Mouse (Mus musculus): ENCODE data around the gene Phf5a. TPM values are rescaled to one million over a fixed set of nuclear protein-coding genes. Genes with fewer than 3 reads are reported as not detected.

Gene Phf5a
- polyA plus RNA-seq, 1 experiment from 2014 or later, result 138 TPM

DNA sequence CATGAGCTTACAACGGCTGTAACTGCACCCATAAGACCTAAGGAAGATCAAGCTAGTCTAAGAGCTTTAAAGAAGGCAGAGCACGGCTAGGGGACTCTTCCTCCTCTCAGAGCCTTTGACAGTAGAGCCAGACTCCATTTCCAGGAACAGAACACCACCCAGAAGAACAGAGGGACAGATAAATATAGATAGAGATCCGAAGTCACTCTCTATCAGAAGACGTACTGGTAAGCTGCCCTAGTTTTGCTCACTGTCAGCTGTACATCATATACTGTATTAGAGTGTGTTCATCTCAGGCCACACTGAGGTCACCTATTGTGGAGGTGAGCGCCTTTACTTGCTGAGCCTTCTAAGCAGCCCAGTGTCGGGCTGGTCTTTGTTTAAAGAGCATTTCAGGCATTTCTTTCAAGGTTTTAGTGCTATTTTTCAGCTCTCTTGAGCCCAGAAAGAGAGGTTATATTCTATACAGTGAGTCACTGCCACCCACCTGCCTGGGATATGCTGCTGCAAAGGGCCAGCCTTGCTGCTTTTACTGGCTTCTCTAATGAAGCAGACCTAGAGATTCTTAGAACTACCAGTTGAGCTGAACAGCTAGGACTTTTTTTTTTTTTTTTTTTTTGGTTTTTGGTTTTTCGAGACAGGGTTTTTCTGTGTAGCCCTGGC is 19.6 kb upstream of the Phf5a start:
- H3K36me3 ChIP-seq (ENCODE audit: control insufficient read depth, insufficient read depth, low read length), result peaks cover 69% of the 10 kb centered on the region

DNA sequence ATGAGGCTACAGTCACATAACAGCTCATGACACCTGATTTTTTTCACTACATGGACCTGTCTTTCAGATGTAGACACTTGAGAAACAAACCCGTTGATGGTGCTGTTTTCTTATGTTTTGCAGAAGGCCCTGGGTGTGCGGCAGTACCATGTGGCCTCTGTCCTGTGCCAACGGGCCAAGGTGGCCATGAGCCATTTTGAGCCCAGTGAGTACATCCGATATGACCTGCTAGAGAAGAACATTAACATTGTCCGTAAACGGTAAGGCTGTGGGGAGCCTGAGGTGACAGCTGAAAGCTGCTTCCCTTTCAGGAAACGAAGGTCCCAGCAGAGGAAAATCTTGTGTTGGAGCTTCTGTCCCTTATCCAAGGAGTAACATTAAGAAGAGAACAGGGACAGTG is 17.5 kb upstream of the Phf5a start:
- WGBS, result 95% methylated on average over 7 of the region's 7 CpGs
- ATAC-seq (ENCODE audit: low read depth), result no peak
- Histone ChIP-seq H3K9ac (ENCODE audit: low read depth, low read length) (no peak overlapping the region), H3K9me3 (ENCODE audit: control insufficient read depth, low read length) (no peaks in the 10 kb centered on the region), H3K4me2 (ENCODE audit: low read depth, low read length) (no peak overlapping the region), H3K36me3 (ENCODE audit: control insufficient read depth, insufficient read depth, low read length) (peaks cover 54% of the 10 kb centered on the region), H3K4me1 (ENCODE audit: control insufficient read depth, insufficient read depth, low read length) (no peaks in the 10 kb centered on the region), H3K4me3 (ENCODE audit: low read depth, low read length) (no peak overlapping the region), H3K27ac (replicated peaks; ENCODE audit: low read depth, low read length) (no peak overlapping the region), H3K27me3 (replicated peaks; ENCODE audit: control insufficient read depth, insufficient read depth, low read length) (no peaks in the 10 kb centered on the region)
- no peak for DNase-seq (ENCODE audit: low spot score)

More for the DNA sequence above, 19.6 kb upstream of the Phf5a start:
- no peaks in the 10 kb centered on the region for H3K4me1 ChIP-seq (ENCODE audit: control insufficient read depth, insufficient read depth, low read length)
- no peak overlapping the region for H3K27ac ChIP-seq (replicated peaks; ENCODE audit: low read depth, low read length)
- no peak overlapping the region for H3K9ac ChIP-seq (ENCODE audit: low read depth, low read length)
- 87% methylated on average over 7 of the region's 7 CpGs for WGBS
- no peaks in the 10 kb centered on the region for H3K9me3 ChIP-seq (ENCODE audit: control insufficient read depth, low read length)
- DNase-seq (ENCODE audit: low spot score), result no peak
- H3K4me2 ChIP-seq (ENCODE audit: low read depth, low read length), result no peak overlapping the region
- ATAC-seq (ENCODE audit: low read depth), result no peak
- no peaks in the 10 kb centered on the region for H3K27me3 ChIP-seq (replicated peaks; ENCODE audit: control insufficient read depth, insufficient read depth, low read length)
- H3K4me3 ChIP-seq (ENCODE audit: low read depth, low read length), result no peak overlapping the region

DNA sequence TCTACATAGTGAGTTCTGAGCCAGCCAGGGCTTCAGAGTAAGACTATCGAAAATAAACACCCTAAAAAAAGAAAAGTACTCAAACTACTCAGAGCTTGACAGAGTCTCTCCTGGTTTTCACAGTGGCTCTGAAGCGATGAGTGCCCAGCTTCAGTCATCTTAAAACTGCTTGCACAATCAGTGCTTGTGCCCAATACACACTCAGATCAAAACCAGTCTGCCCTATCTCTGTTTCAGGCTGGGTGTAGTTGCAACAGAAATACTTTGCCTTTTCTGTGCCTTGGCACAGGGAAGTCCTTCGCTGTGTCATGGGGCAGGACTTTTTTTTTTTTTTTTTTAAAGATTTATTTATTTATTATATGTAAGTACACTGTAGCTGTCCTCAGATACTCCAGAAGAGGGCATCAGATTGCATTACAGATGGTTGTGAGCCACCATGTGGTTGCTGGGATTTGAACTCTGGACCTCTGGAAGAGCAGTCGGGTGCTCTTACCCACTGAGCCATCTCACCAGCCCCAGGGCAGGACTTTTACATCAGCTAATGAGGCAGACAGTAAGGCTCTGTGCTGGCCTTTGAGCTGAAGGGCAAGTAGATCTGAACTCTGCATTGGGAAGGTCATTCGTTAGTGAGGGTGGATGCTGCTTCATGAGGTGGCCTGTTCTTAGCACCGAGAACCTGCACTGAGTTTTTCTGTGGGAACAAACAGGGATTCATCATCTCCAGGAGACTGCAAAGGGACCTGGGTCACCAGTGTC is 15.3 kb upstream of the Phf5a start:
- peaks cover 36% of the 10 kb centered on the region for H3K36me3 ChIP-seq (ENCODE audit: control insufficient read depth, insufficient read depth, low read length)

DNA sequence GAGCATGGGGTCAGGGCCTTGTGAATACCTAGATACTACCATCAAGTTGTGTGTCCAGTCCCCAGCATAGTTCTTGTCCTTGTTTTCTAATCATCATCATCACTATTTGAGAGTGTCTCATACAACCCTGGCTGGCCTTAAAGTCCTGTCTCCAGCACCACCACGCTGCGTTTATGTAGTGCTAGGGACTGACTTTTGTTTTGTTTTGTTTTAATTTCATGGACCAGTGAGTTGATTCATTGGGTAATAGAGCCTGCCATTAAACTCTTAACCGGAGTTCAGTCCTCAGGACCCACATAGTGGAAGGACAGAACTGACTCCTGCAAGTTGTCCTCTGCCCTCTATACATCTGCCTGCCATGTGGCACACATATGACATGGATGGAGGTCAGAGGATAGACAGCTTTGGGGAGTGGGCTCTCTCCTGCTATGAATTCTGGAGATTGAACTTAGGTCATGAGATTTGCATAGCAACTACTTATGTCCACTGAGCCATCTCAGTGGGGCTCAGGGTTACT is 13.8 kb upstream of the Phf5a start:
- no peaks in the 10 kb centered on the region for H3K27me3 ChIP-seq (replicated peaks; ENCODE audit: control insufficient read depth, insufficient read depth, low read length)
- H3K27ac ChIP-seq (replicated peaks; ENCODE audit: low read depth, low read length), result no peak overlapping the region
- H3K9ac ChIP-seq (ENCODE audit: low read depth, low read length), result no peak overlapping the region
- no peaks in the 10 kb centered on the region for H3K9me3 ChIP-seq (ENCODE audit: control insufficient read depth, low read length)
- ATAC-seq (ENCODE audit: low read depth) (no peak), DNase-seq (ENCODE audit: low spot score) (no peak)
- no peaks in the 10 kb centered on the region for H3K4me1 ChIP-seq (ENCODE audit: control insufficient read depth, insufficient read depth, low read length)
- H3K4me3 ChIP-seq (ENCODE audit: low read depth, low read length), result no peak overlapping the region
- WGBS, result 87% methylated on average over 3 of the region's 3 CpGs
- H3K4me2 ChIP-seq (ENCODE audit: low read depth, low read length), result no peak overlapping the region
- H3K36me3 ChIP-seq (ENCODE audit: control insufficient read depth, insufficient read depth, low read length), result peaks cover 24% of the 10 kb centered on the region

More for the DNA sequence above, 15.3 kb upstream of the Phf5a start:
- Histone ChIP-seq H3K4me2 (ENCODE audit: low read depth, low read length) (no peak overlapping the region), H3K27me3 (replicated peaks; ENCODE audit: control insufficient read depth, insufficient read depth, low read length) (no peaks in the 10 kb centered on the region), H3K9ac (ENCODE audit: low read depth, low read length) (no peak overlapping the region), H3K27ac (replicated peaks; ENCODE audit: low read depth, low read length) (no peak overlapping the region), H3K4me1 (ENCODE audit: control insufficient read depth, insufficient read depth, low read length) (no peaks in the 10 kb centered on the region), H3K9me3 (ENCODE audit: control insufficient read depth, low read length) (no peaks in the 10 kb centered on the region), H3K4me3 (ENCODE audit: low read depth, low read length) (no peak overlapping the region)
- DNase-seq (ENCODE audit: low spot score), result no peak
- WGBS, result 89% methylated on average over 6 of the region's 6 CpGs
- ATAC-seq (ENCODE audit: low read depth), result no peak

DNA sequence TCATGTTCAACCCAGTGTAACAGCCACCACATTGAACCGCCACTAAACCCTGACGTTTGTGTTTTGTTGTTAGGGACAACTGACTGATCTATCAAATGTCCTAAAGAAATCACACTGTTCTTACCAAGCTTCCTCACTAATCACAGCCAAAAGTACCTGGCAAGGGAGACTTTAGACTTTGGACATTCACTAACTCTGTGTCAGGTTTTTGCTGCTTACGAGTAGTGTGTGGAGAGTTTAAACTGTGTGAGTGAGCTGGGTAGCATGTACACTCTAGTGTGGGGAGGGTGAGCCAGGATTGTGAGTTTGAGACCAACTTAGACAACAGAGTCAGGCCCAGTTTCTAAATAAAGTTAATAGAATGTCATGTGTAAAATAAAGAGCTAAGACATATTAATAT is 10.6 kb upstream of the Phf5a start:
- no peaks in the 10 kb centered on the region for H3K27me3 ChIP-seq (replicated peaks; ENCODE audit: control insufficient read depth, insufficient read depth, low read length)
- H3K4me1 ChIP-seq (ENCODE audit: control insufficient read depth, insufficient read depth, low read length), result no peaks in the 10 kb centered on the region
- H3K9me3 ChIP-seq (ENCODE audit: control insufficient read depth, low read length), result no peaks in the 10 kb centered on the region
- H3K36me3 ChIP-seq (ENCODE audit: control insufficient read depth, insufficient read depth, low read length), result peaks cover 5% of the 10 kb centered on the region; the same call in 1 of the 2 replicates
- ATAC-seq (ENCODE audit: low read depth) (no peak), DNase-seq (ENCODE audit: low spot score) (no peak)
- no peak overlapping the region for H3K4me3 ChIP-seq (ENCODE audit: low read depth, low read length)
- 91% methylated on average over 3 of the region's 3 CpGs for WGBS
- no peak overlapping the region for H3K27ac ChIP-seq (replicated peaks; ENCODE audit: low read depth, low read length)
- no peak overlapping the region for H3K4me2 ChIP-seq (ENCODE audit: low read depth, low read length)
- H3K9ac ChIP-seq (ENCODE audit: low read depth, low read length), result no peak overlapping the region

DNA sequence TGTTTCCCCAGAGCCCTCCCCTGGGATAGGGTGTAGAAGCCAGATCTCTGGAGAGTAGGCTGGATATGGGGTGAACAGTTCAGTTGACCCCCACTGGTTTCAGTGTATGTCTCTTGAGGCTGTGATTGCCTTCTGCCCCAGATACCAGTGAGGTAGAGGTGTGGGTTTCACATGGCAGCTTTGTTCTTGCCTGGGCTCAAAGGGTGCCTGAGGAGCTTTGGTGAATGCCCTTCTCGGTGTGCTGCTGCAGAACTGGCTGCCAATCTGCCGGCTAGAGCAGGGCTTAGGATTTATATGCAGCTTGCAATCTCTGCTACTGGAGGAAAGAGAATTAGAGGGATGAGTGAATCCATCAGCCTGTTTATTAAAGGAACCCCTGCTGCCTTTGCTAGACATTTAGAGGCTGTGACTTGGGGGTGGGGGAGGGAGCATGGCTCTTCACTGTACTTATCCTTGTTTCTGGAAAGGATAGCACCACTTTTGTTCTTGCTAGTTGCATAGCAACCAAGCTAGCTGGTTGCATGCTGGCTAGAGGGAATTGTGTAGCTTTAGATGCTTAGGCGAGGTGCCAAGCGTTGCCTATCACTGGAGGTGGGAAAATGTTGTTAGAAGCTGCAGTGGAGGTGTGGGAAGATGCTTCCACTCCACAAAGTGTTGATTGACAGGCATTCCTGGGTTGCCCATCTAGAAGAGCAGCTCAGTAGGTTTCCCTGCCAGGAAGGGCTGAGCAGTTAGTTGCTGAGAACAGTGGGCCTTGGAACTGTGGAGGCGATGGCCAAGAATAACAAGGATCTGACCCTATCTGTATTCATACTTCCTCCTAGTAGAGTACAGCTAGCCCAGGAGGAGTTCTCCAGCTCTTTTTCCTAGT is 8.1 kb upstream of the Phf5a start:
- H3K4me2 ChIP-seq (ENCODE audit: low read depth, low read length), result no peak overlapping the region

DNA sequence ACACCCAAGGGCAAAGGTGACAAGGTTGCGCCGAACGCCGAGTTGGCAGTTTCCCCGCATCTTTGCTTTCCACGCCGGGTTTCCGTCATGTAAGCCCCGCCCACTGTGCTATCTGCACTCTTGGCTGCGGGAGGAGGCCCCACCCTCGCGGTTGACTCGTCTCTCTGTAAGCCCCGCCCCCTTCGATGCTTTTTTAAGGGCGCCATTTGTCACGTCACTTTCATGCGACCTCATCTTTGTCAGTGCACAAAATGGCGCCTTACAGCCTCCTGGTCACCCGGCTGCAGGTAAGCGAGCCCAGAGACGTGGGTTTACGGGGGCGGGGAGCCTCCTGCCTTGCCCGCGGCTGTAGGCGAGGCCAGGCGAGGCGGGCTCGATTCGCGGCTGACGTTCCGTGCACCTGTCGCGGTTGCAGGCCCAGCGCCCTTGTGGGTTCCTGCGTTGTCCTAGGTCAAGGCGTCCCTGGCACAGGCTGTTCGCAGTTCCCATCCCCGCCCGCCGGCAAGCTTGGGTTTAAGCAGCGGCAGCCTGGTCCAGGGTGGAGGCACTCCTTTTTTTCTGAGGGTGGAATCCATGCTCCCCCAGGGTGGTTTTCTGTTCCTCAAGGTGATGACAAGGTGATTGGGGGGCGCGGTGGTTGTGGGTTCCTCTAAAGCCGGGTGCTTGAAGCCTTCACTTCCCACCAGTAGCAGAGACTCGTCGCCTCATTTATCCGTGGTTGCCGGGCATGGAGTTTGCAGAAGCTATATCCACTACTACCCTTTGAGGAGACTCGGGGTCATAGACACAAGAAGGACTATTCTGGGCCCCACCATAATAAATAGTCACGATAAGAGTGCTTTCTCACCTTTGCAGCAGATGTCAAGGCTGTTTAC is 788 bp upstream of the Phf5a start, which contains the start of gene Aco2:
TSS of gene Aco2 (plus strand) at position 48 of the 875 bp plus-strand sequence.
- H3K9me3 ChIP-seq (ENCODE audit: control insufficient read depth, low read length), result no peaks in the 10 kb centered on the region
- H3K4me1 ChIP-seq (ENCODE audit: control insufficient read depth, insufficient read depth, low read length), result peaks cover 8% of the 10 kb centered on the region
- peak within 1 kb of the TSS; percentile 80 for H3K9ac ChIP-seq (ENCODE audit: low read depth, low read length)
- H3K27me3 ChIP-seq (replicated peaks; ENCODE audit: control insufficient read depth, insufficient read depth, low read length), result no peaks in the 10 kb centered on the region
- peaks cover 33% of the 10 kb centered on the region for H3K36me3 ChIP-seq (ENCODE audit: control insufficient read depth, insufficient read depth, low read length)
- peak within 1 kb of the TSS; percentile 97 for H3K27ac ChIP-seq (replicated peaks; ENCODE audit: low read depth, low read length)
- DNase-seq (ENCODE audit: low spot score) (peak; percentile 99), ATAC-seq (ENCODE audit: low read depth) (peak; percentile 82)
- under 1% methylated on average over 48 of the region's 53 CpGs for WGBS
- H3K4me2 ChIP-seq (ENCODE audit: low read depth, low read length), result peak within 1 kb of the TSS; percentile 92
- peak within 1 kb of the TSS; percentile 98 for H3K4me3 ChIP-seq (ENCODE audit: low read depth, low read length)

More for the DNA sequence above, 8.1 kb upstream of the Phf5a start:
- Histone ChIP-seq H3K9ac (ENCODE audit: low read depth, low read length) (0 out of 2 replicates have a peak overlapping the region, but pooled peaks have one; percentile 19), H3K27ac (replicated peaks; ENCODE audit: low read depth, low read length) (no peak overlapping the region), H3K4me3 (ENCODE audit: low read depth, low read length) (no peak overlapping the region), H3K9me3 (ENCODE audit: control insufficient read depth, low read length) (no peaks in the 10 kb centered on the region), H3K27me3 (replicated peaks; ENCODE audit: control insufficient read depth, insufficient read depth, low read length) (no peaks in the 10 kb centered on the region), H3K36me3 (ENCODE audit: control insufficient read depth, insufficient read depth, low read length) (no peaks in the 10 kb centered on the region), H3K4me1 (ENCODE audit: control insufficient read depth, insufficient read depth, low read length) (no peaks in the 10 kb centered on the region)
- ATAC-seq (ENCODE audit: low read depth) (peak; percentile 47; the same call in 1 of the 2 replicates), DNase-seq (ENCODE audit: low spot score) (peak; percentile 23)
- WGBS, result 75% methylated on average over 5 of the region's 5 CpGs
